Mouse (Mus musculus) frontal cortex, postnatal 10 days (tissue): ENCODE measurements at regions not wholly inside any gene's neighbourhood (a gene's known extent, or its start where the extent isn't known, plus 50 kb on each side); places are given as distances from the start of the nearest gene placed in this dataset.
A peak's percentile ranks its signal among the peaks of the same experiment; 100 is the strongest.

ENCODE experiments used
- DNase-seq, 2 experiments: peaks; one replicate each; pipeline ENCODE4 v3.0.0; 2022; ENCODE audit warnings: low spot score in 2 of 2, mixed read lengths in 1 of 2

GRCm38 (mm10) chr3:148559752-148560460 is 430.4 kb downstream of the Adgrl2 start:
- DNase-seq = no peak

GRCm38 (mm10) chr3:148558592-148559157 is 431.7 kb downstream of the Adgrl2 start:
- no peak for DNase-seq

- DNase-seq = no peak
Measured at GRCm38 (mm10) chr3:148555324-148555723, 435.0 kb downstream of the Adgrl2 start.

- no peak for DNase-seq
Measured at GRCm38 (mm10) chr3:148550716-148551115, 439.6 kb downstream of the Adgrl2 start.

GRCm38 (mm10) chr3:148544929-148545328 is 445.4 kb downstream of the Adgrl2 start:
- no peak for DNase-seq

- no peak for DNase-seq
Measured at GRCm38 (mm10) chr3:148542217-148542616, 448.1 kb downstream of the Adgrl2 start.

- DNase-seq = no peak
Measured at GRCm38 (mm10) chr3:148537669-148538271, 452.6 kb downstream of the Adgrl2 start.

GRCm38 (mm10) chr3:148529893-148530292 is 460.5 kb downstream of the Adgrl2 start:
- no peak for DNase-seq

GRCm38 (mm10) chr3:148510381-148510780 is 480.0 kb downstream of the Adgrl2 start:
- DNase-seq = no peak

- DNase-seq = no peak
Measured at GRCm38 (mm10) chr3:148504928-148505327, 485.4 kb downstream of the Adgrl2 start.

- no peak for DNase-seq
Measured at GRCm38 (mm10) chr3:148503432-148503831, 486.9 kb downstream of the Adgrl2 start.

- no peak for DNase-seq
Measured at GRCm38 (mm10) chr3:148501801-148502200, 488.6 kb downstream of the Adgrl2 start.

- no peak for DNase-seq
Measured at GRCm38 (mm10) chr3:148496672-148497071, 493.7 kb downstream of the Adgrl2 start.

- no peak for DNase-seq
Measured at GRCm38 (mm10) chr3:148491287-148491686, 499.1 kb downstream of the Adgrl2 start.

GRCm38 (mm10) chr3:148489201-148489600 is 501.2 kb downstream of the Adgrl2 start:
- no peak for DNase-seq

- DNase-seq = no peak
Measured at GRCm38 (mm10) chr3:148487949-148488348, 502.4 kb downstream of the Adgrl2 start.

- no peak for DNase-seq
Measured at GRCm38 (mm10) chr3:148475862-148476261, 514.5 kb downstream of the Adgrl2 start.

- DNase-seq = no peak
Measured at GRCm38 (mm10) chr3:148472943-148473444, 517.4 kb downstream of the Adgrl2 start.

- DNase-seq = no peak
Measured at GRCm38 (mm10) chr3:148465456-148465855, 524.9 kb downstream of the Adgrl2 start.

GRCm38 (mm10) chr3:148462791-148463190 is 527.6 kb downstream of the Adgrl2 start:
- DNase-seq = peak in 1 of 2 experiments; percentile 5

- DNase-seq = no peak
Measured at GRCm38 (mm10) chr3:148448888-148449287, 541.5 kb downstream of the Adgrl2 start.

- no peak for DNase-seq
Measured at GRCm38 (mm10) chr3:148448465-148448864, 541.9 kb downstream of the Adgrl2 start.

- no peak for DNase-seq
Measured at GRCm38 (mm10) chr3:148446845-148447244, 543.5 kb downstream of the Adgrl2 start.
